Mouse (Mus musculus): ENCODE results near the gene Efna4. TPM values are rescaled to one million over a fixed set of nuclear protein-coding genes. Genes with fewer than 3 reads are reported as not detected.
A peak's percentile ranks its signal among the peaks of the same experiment; 100 is the strongest.

The Efna4 gene
- polyA plus RNA-seq, 1 experiment = not detected

DNA sequence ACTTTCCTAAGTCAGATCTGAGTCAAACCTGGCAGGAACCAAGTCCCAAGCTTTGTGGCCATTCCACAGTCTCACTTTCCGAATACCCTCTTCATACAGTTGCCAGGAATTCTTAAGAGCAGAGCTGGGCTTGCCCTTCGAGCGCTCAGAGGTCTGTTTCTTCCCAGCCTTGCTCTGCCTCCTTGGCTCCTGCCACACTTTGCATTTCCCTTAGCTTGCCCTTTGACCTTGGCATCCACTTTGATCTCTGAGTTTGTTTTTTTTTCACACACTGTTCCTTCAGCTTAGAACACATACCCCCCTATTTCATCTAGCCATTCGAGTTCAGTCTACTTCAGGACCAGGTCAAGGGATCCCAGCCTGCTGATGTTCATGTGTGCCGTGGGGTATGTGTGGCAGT lies 13.4 kb upstream of the Efna4 start:
- no peaks in the 10 kb centered on the region for H3K9me3 ChIP-seq (ENCODE audit: control insufficient read depth, low read length)
- H3K4me3 ChIP-seq (replicated peaks) = no peak overlapping the region
- TF ChIP-seq GATA1 (IDR thresholded peaks at IDR 0.05; ENCODE audit: low read length) = no peak
- no peak for TF ChIP-seq TAL1 (IDR thresholded peaks at IDR 0.05; ENCODE audit: low read length)
- peaks cover 19% of the 10 kb centered on the region for H3K4me1 ChIP-seq (ENCODE audit: control insufficient read depth)
- peaks cover 70% of the 10 kb centered on the region for H3K27me3 ChIP-seq (ENCODE audit: control insufficient read depth)
- H3K36me3 ChIP-seq (ENCODE audit: control insufficient read depth) = no peaks in the 10 kb centered on the region

DNA sequence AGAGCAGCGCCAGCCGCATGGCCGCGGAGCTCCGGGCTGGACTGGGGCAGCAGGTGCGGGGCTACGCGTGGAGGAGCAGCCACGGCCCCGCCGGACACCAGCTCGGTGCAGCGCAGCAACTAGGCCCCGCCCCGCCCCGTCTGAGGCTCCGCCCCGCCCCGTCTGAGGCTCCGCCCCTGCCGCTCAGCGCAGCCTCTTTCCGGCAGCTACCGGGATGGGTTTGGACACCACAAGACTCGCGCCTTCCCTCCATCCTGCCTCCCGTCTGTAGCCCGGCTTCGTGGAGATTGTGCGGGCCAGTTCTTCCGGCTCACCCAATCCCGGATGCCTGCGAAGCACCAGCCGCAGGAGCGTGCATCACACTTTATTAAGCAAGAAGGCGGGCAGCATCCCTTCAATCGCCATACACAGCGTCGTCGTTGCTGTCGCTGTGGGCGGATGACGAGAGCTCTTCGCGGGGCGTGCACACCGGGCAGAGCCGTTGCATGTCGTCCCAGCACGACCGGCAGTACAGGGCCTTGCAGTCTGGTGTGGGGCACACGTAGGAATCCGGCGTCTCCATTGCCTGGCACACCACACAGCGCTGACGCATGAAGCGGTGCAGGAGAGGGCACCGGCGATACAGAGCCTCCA lies 12.2 kb upstream of the Efna4 start, which contains the start of gene Adam15:
Gene Adam15 (minus strand): TSS at position 128 of the 633 bp plus-strand sequence.
- peak within 1 kb of the TSS; percentile 53 for H3K4me3 ChIP-seq (replicated peaks)
- peaks cover 19% of the 10 kb centered on the region for H3K4me1 ChIP-seq (ENCODE audit: control insufficient read depth)
- TF ChIP-seq GATA1 (IDR thresholded peaks at IDR 0.05; ENCODE audit: low read length) (no peak), TAL1 (IDR thresholded peaks at IDR 0.05; ENCODE audit: low read length) (no peak)
- H3K27me3 ChIP-seq (ENCODE audit: control insufficient read depth) = peaks cover 68% of the 10 kb centered on the region
- H3K9me3 ChIP-seq (ENCODE audit: control insufficient read depth, low read length) = no peaks in the 10 kb centered on the region
- H3K36me3 ChIP-seq (ENCODE audit: control insufficient read depth) = no peaks in the 10 kb centered on the region

DNA sequence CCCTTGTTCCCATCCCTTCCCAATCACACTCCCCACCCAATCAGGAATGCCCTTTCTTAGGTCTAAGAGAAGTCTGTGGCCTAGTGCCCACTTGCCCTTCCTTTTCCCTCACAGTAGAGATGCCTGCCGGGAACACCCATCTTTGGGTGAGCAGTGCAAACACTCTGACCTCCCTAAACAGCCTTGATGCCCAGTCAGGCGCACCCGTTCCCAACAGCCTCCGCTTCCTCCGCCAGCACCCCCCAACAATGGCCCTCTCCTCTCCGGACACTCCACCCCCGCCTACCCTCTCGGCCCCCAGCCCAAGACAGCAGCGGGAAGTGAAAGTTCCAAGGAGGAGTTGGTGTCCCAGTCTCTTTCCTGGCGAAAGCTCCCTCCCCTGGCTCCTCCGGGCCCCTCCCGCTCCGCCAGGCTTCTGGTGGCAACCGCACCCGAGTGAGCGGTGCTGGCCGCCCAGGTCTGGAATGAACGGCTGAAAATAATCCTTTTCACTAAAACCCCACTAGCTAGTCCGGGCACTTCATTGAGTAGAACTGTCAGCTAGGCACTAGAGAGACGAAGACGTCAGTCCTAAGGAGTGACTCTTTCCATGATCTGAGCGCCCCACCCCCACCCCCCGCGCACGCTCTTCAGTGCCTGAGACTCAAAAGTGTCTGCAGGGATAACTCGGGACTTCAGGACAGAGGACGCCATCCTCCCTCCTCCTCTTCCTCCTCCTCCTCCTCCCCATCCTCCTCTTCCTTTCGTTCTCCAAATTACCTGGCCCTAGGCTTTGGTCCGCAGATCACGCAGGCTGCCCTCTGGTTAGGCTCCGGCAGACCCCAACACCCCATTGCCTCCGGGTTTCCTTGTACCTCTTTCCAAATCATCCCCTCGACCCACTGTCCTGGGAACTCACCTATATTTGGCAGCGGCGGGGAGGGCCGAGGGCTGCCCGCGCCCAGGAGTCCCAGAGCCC lies 11.4 kb upstream of the Efna4 start:
- H3K36me3 ChIP-seq (ENCODE audit: control insufficient read depth) = no peaks in the 10 kb centered on the region
- H3K4me3 ChIP-seq (replicated peaks) = peak overlapping the region; percentile 53
- H3K27me3 ChIP-seq (ENCODE audit: control insufficient read depth) = peaks cover 67% of the 10 kb centered on the region
- peaks cover 17% of the 10 kb centered on the region for H3K4me1 ChIP-seq (ENCODE audit: control insufficient read depth)
- H3K9me3 ChIP-seq (ENCODE audit: control insufficient read depth, low read length) = no peaks in the 10 kb centered on the region
- TF ChIP-seq TAL1 (IDR thresholded peaks at IDR 0.05; ENCODE audit: low read length) (no peak), GATA1 (IDR thresholded peaks at IDR 0.05; ENCODE audit: low read length) (no peak)

DNA sequence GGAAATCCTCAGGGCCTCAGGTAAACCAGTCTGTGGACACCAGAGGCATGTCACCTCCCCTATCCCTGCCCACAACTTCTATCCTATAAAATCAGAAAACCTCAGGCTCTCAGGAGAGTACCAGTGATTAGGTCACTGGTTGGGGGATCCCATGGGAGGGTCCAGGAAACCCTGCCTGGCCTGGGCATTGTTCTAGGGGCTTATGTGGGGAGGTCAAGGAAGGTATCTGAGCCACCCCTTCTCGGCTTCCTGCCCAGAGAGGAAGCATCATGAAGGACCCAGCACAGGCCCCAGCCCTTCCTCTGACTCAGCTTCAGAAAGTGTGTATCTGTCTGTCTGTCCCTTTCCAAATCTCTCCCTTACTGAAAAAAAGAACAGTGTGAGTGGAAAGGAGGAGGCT lies 10.1 kb upstream of the Efna4 start:
- TF ChIP-seq GATA1 (IDR thresholded peaks at IDR 0.05; ENCODE audit: low read length) (no peak), TAL1 (IDR thresholded peaks at IDR 0.05; ENCODE audit: low read length) (no peak)
- H3K9me3 ChIP-seq (ENCODE audit: control insufficient read depth, low read length) = no peaks in the 10 kb centered on the region
- peaks cover 59% of the 10 kb centered on the region for H3K27me3 ChIP-seq (ENCODE audit: control insufficient read depth)
- H3K36me3 ChIP-seq (ENCODE audit: control insufficient read depth) = no peaks in the 10 kb centered on the region
- H3K4me1 ChIP-seq (ENCODE audit: control insufficient read depth) = peaks cover 15% of the 10 kb centered on the region
- H3K4me3 ChIP-seq (replicated peaks) = no peak overlapping the region

DNA sequence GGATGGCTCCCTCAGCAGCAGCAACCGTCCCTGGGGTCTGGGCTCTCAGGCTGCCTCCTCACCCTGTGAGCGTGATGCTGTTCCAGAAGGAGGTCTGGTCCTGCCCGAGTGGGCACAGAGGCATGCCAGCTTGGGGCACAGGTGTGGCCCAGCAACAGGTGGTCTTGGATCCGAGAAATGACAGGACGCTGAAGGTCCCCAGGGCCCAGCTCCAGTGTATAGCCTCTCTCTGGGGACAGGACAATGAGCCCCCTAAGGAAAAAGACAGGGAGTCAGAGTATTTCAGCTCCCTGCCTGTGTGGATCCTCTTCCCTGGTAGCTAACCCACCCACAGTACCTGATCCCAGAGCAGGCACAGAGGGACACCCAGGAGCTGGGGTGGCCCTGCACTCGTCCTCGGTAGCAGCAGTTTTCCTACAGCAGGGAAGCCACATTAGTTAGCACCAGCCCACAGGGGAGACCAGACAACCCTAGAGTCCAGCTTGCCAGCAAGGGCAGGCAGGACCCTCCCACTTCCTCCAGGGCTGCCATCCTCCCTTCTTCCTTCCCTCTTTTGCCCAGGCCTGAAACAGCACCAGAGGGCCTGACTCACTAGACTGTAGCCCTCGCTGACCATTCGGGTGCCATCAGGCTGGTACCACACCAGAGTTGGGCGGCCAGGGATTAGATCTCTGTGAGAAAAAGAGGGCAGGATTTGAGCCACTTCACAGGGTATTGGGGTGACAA lies 9.2 kb upstream of the Efna4 start:
- Histone ChIP-seq H3K36me3 (ENCODE audit: control insufficient read depth) (no peaks in the 10 kb centered on the region), H3K4me3 (replicated peaks) (no peak overlapping the region), H3K4me1 (ENCODE audit: control insufficient read depth) (peaks cover 15% of the 10 kb centered on the region), H3K27me3 (ENCODE audit: control insufficient read depth) (peaks cover 50% of the 10 kb centered on the region), H3K9me3 (ENCODE audit: control insufficient read depth, low read length) (no peaks in the 10 kb centered on the region)
- TF ChIP-seq TAL1 (IDR thresholded peaks at IDR 0.05; ENCODE audit: low read length) (no peak), GATA1 (IDR thresholded peaks at IDR 0.05; ENCODE audit: low read length) (no peak)

DNA sequence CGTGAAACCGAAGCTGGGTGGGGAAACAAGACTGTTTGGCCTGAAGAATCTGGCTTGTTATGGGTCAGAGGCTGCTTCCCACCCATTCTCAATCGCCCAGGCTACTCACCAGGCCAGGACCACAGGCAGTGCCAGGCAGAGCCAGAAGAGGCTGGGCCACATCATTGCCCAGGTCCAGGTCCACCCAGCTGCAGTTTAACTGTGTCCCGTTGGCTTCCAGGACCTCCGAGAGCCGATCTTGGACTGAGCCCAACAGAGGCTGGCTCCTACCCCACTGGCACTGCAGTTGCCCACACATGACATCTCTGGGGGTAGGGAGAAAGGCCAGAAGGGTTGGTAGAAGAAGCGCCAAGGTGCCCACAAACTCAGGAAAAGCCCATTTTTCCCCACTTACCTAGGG lies 5.5 kb upstream of the Efna4 start:
- Histone ChIP-seq H3K4me1 (ENCODE audit: control insufficient read depth) (peaks cover 4% of the 10 kb centered on the region; the same call in 1 of the 2 replicates), H3K36me3 (ENCODE audit: control insufficient read depth) (no peaks in the 10 kb centered on the region), H3K27me3 (ENCODE audit: control insufficient read depth) (peaks cover 25% of the 10 kb centered on the region), H3K4me3 (replicated peaks) (no peak overlapping the region), H3K9me3 (ENCODE audit: control insufficient read depth, low read length) (no peaks in the 10 kb centered on the region)
- no peak for TF ChIP-seq GATA1 (IDR thresholded peaks at IDR 0.05; ENCODE audit: low read length)
- TF ChIP-seq TAL1 (IDR thresholded peaks at IDR 0.05; ENCODE audit: low read length) = no peak

DNA sequence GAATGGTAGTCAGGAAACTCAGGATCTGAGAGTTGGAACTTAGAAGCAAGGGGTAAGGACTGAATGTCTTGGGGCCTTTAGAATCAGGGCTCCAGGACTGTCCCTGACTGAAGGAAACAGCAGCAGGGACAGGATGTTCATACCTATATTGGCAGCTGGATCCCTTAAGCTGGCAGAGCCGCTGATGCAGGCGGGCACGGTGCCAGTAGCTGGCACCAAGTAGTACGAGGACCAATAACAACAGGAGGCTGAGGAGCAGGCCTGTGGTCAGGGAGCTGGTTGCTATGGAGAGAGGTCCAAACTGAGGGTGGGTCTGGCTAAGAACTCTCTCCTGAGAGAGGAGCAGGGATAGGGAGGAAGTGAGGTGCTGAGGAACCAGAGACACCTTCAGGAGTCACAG lies 4.0 kb upstream of the Efna4 start:
- no peak for TF ChIP-seq GATA1 (IDR thresholded peaks at IDR 0.05; ENCODE audit: low read length)
- TF ChIP-seq TAL1 (IDR thresholded peaks at IDR 0.05; ENCODE audit: low read length) = no peak

DNA sequence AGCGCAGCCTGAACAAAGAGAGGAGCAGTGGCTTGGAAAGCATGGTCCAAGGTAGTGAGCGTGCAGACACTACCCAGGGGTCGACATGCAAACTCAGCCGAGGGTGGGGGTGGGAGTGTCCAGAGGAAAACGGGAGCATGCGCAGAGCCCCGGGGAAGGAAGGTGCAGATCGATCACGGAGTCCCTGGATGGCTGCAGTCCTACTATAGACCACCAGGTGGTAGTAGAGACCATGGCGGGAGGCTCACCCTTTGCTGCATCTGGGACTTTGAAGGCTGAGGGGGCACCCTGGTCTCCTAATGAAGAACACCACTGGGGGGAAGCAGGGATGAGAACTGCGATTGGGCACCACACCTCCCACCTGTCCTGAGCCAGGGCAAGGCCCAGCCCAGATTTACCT lies 2.6 kb upstream of the Efna4 start:
- TF ChIP-seq GATA1 (IDR thresholded peaks at IDR 0.05; ENCODE audit: low read length) = no peak
- TF ChIP-seq TAL1 (IDR thresholded peaks at IDR 0.05; ENCODE audit: low read length) = no peak
- Histone ChIP-seq H3K36me3 (ENCODE audit: control insufficient read depth) (no peaks in the 10 kb centered on the region), H3K4me1 (ENCODE audit: control insufficient read depth) (peaks cover 11% of the 10 kb centered on the region), H3K27me3 (ENCODE audit: control insufficient read depth) (peaks cover 33% of the 10 kb centered on the region), H3K9me3 (ENCODE audit: control insufficient read depth, low read length) (no peaks in the 10 kb centered on the region), H3K4me3 (replicated peaks) (peak overlapping the region; percentile 10)

More for the DNA sequence above, 4.0 kb upstream of the Efna4 start:
- Histone ChIP-seq H3K9me3 (ENCODE audit: control insufficient read depth, low read length) (no peaks in the 10 kb centered on the region), H3K36me3 (ENCODE audit: control insufficient read depth) (no peaks in the 10 kb centered on the region), H3K4me1 (ENCODE audit: control insufficient read depth) (peaks cover 11% of the 10 kb centered on the region), H3K27me3 (ENCODE audit: control insufficient read depth) (peaks cover 28% of the 10 kb centered on the region), H3K4me3 (replicated peaks) (no peak overlapping the region)
